Mouse (Mus musculus) spleen, adult 2 months (tissue): ENCODE results near the gene Cdk18.

ENCODE experiments used
- CTCF ChIP-seq: fragments of 200-500 bp; IDR thresholded peaks from 2 replicates; pipeline ENCODE4 v1.5.1; 2011; ENCODE audit warnings: mild to moderate bottlenecking, inconsistent platforms; ENCODE audit not compliant: insufficient read depth, insufficient read length, insufficient replicate concordance; ENCODE audit errors: extremely low read depth
- POLR2A ChIP-seq: fragments of 200-500 bp; IDR thresholded peaks from 2 replicates; pipeline ENCODE4 v1.6.1; 2011; ENCODE audit warnings: low read depth, low read length, inconsistent platforms

DNA sequence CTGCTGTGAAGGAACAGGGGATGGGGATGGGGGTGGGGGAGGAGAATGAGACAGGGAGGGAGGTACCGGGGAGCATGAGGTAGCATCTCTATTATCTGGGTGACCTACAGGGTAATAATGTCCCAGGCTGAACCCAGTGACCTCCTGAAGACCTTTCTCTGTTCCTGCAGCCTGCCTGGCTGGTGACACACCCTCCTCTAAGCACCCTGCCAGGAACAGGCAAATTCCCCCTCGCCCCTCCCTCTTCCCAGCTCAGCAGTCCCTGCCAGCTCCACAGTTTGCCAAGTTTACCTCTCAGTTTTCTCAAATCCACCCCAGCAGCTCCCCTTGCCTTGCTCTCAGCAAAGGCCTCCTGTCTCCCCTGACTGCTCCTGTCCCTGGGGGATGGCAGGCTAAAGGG lies 19.3 kb upstream of the Cdk18 start:
- TF ChIP-seq POLR2A (no peak), CTCF (no peak)
